Mouse (Mus musculus) C2C12 (cell line): ENCODE results near the gene Ptprm.

Experiments
- CEBPB ChIP-seq: IDR thresholded peaks from one replicate; pipeline ENCODE4 v1.6.1; 2011; ENCODE audit warnings: low read depth, mild to moderate bottlenecking, control low read depth, moderate library complexity
- CTCF ChIP-seq: IDR thresholded peaks from one replicate; pipeline ENCODE4 v1.5.1; 2011; ENCODE audit not compliant: control insufficient read depth, insufficient read depth, insufficient read length
- MAX ChIP-seq: IDR thresholded peaks from one replicate; pipeline ENCODE4 v1.6.1; 2011; ENCODE audit warnings: mild to moderate bottlenecking, control low read depth
- MYOD1 ChIP-seq: IDR thresholded peaks from one replicate; pipeline ENCODE4 v1.6.1; 2011; ENCODE audit warnings: low read depth; ENCODE audit not compliant: control insufficient read depth, insufficient read length
- MYOG ChIP-seq: IDR thresholded peaks from one replicate; pipeline ENCODE4 v1.6.1; 2011; ENCODE audit not compliant: control insufficient read depth, insufficient read length; ENCODE audit errors: extremely low read depth
- USF1 ChIP-seq: IDR thresholded peaks from one replicate; pipeline ENCODE4 v1.6.1; 2011; ENCODE audit warnings: low read depth, mild to moderate bottlenecking, control low read depth, moderate library complexity

DNA sequence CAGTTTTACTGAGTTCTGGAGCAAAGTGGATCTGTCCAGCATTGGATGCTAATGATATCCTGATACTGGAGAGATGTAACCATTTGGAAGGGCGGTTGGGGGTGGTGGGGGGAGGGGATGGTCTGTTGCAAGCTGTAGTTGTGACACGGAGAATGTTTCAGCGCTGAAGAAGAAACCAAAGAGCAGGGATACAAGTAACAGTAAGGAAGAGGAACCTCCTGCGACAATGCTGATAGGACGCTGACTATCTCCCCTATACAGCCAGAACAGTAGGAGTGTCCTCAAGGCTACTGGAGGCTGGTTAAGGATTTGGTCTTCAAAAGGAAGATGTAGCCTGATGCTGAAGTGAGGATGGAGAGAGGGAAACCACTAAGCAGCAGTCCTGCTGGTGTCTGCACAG, 160.5 kb downstream of the Ptprm start:
- TF ChIP-seq CTCF = no peak
- TF ChIP-seq MAX = no peak
- TF ChIP-seq MYOG = no peak
- no peak for TF ChIP-seq USF1
- no peak for TF ChIP-seq CEBPB
- TF ChIP-seq MYOD1 = no peak
